Mouse (Mus musculus) liver, embryonic 14.5 days (tissue): Measurements from ENCODE around the gene Tal1.

Experiments
- CTCF ChIP-seq: IDR thresholded peaks from 2 replicates; pipeline ENCODE4 v1.5.1; 2016; ENCODE audit warnings: antibody characterized with exemption, low read depth, control low read depth
- EP300 ChIP-seq: IDR thresholded peaks from 2 replicates; pipeline ENCODE4 v1.6.1; 2016; ENCODE audit warnings: antibody characterized with exemption, low read depth

DNA sequence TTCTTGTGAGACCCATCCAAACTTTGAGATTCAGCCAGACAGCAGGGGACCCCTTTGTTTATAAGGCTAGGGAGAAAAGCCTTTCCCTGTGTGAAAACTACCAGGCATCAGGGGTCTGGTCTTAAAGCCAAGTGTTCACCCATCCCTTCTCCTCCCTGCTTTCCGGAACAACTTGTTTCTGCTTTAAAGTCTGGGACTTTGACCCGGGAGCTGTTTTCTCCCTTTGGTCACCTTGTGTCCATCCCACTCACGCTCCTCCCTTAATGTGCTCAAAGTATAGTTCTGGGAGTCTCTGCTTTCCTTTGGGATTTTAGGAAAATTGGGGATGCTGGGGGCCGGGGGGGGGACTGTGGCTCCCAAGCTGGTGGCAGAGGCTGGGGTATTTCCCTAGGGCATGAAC, 30.0 kb downstream of the Tal1 start:
- TF ChIP-seq CTCF (no peak), EP300 (no peak)
